Mouse (Mus musculus): ENCODE data around the gene Gnb3.

- 0 out of 2 replicates have a peak, but pooled peaks have one; percentile 16 for TF ChIP-seq POLR2A (IDR thresholded peaks at IDR 0.05; ENCODE audit: borderline replicate concordance, insufficient read depth, low read length)
- TF ChIP-seq CTCF (IDR thresholded peaks at IDR 0.05; ENCODE audit: borderline replicate concordance, insufficient read depth, low read depth, low read length): no peak
Measured at GRCm38 (mm10) chr6:124808358-124809012, 31.6 kb downstream of the Gnb3 start, which contains the start of gene Spsb2.
